Mouse (Mus musculus) myocyte (in vitro differentiated cells): ENCODE measurements around the gene Cd300lf. TPM values are rescaled to one million over a fixed set of nuclear protein-coding genes. Genes with fewer than 3 reads are reported as not detected.

Experiments used
- H3K27me3 ChIP-seq: one replicate; pipeline ENCODE4 v1.6.1; 2011; ENCODE audit not compliant: control insufficient read depth, insufficient read depth, insufficient read length
- H3K36me3 ChIP-seq: one replicate; pipeline ENCODE4 v1.6.1; 2011; ENCODE audit not compliant: control insufficient read depth, insufficient read depth
- H3K4me2 ChIP-seq: one replicate; pipeline ENCODE4 v1.6.1; 2011; ENCODE audit warnings: low read depth, control low read depth
- H3K4me3 ChIP-seq: one replicate; pipeline ENCODE4 v1.5.1; 2011; ENCODE audit warnings: mild to moderate bottlenecking, control low read depth, moderate library complexity
- H3K79me2 ChIP-seq: one replicate; pipeline ENCODE4 v1.6.1; 2011; ENCODE audit not compliant: control insufficient read depth, insufficient read depth
- H3ac ChIP-seq: one replicate; pipeline ENCODE4 v1.6.1; 2011; ENCODE audit not compliant: control insufficient read depth, insufficient read length
- CEBPB ChIP-seq: IDR thresholded peaks from 2 replicates; pipeline ENCODE4 v1.6.1; 2011; ENCODE audit warnings: mild to moderate bottlenecking, moderate library complexity; ENCODE audit not compliant: poor library complexity, insufficient read depth, severe bottlenecking
- E2F4 ChIP-seq: IDR thresholded peaks from one replicate; pipeline ENCODE4 v1.6.1; 2011; ENCODE audit warnings: mild to moderate bottlenecking, control low read depth, moderate library complexity; ENCODE audit not compliant: insufficient read depth
- MAX ChIP-seq: IDR thresholded peaks from one replicate; pipeline ENCODE4 v1.6.1; 2011; ENCODE audit warnings: low read depth, mild to moderate bottlenecking, control low read depth
- MYOD1 ChIP-seq, 3 experiments: IDR thresholded peaks; one replicate each; pipeline ENCODE4 v1.6.1; 2011; ENCODE audit warnings: control low read depth in 2 of 3, low read depth in 2 of 3, mild to moderate bottlenecking in 2 of 3, moderate library complexity in 1 of 3; ENCODE audit not compliant: insufficient read length in 2 of 3, control insufficient read depth in 1 of 3
- MYOG ChIP-seq, 3 experiments: IDR thresholded peaks; one replicate each; pipeline ENCODE4 v1.6.1; 2011; ENCODE audit warnings: control low read depth in 2 of 3, low read depth in 2 of 3, mild to moderate bottlenecking in 2 of 3; ENCODE audit not compliant: insufficient read length in 2 of 3, control insufficient read depth in 1 of 3, insufficient read depth in 1 of 3
- POLR2A ChIP-seq: IDR thresholded peaks from one replicate; pipeline ENCODE4 v1.6.1; 2011; ENCODE audit warnings: low read depth, mild to moderate bottlenecking, control low read depth, moderate library complexity; ENCODE audit not compliant: insufficient read length
- POLR2AphosphoS2 ChIP-seq: IDR thresholded peaks from one replicate; pipeline ENCODE4 v1.6.1; 2011; ENCODE audit warnings: low read depth, control low read depth; ENCODE audit not compliant: insufficient read length
- REST ChIP-seq: IDR thresholded peaks from one replicate; pipeline ENCODE4 v1.6.1; 2011; ENCODE audit warnings: mild to moderate bottlenecking, control low read depth, moderate library complexity; ENCODE audit not compliant: insufficient read depth, insufficient read length
- SRF ChIP-seq: IDR thresholded peaks from one replicate; pipeline ENCODE4 v1.6.1; 2011; ENCODE audit warnings: low read depth; ENCODE audit not compliant: control insufficient read depth, insufficient read length
- TCF12 ChIP-seq: IDR thresholded peaks from one replicate; pipeline ENCODE4 v1.6.1; 2011; ENCODE audit warnings: mild to moderate bottlenecking, control low read depth; ENCODE audit not compliant: poor library complexity, insufficient read depth, severe bottlenecking
- TCF3 ChIP-seq: IDR thresholded peaks from one replicate; pipeline ENCODE4 v1.6.1; 2011; ENCODE audit warnings: low read depth, control low read depth; ENCODE audit not compliant: insufficient read length
- USF1 ChIP-seq: IDR thresholded peaks from one replicate; pipeline ENCODE4 v1.6.1; 2011; ENCODE audit warnings: low read depth, mild to moderate bottlenecking, control low read depth, moderate library complexity
- polyA plus RNA-seq: library from polyadenylated mRNA; unstranded; fragments of >200 nt; fragmentation: generic; extraction: Trizol; gene quantifications from one replicate; pipeline ENCODE4 v1.2.1, GENCODE M21; 2012; ENCODE audit warnings: missing spikeins

The Cd300lf gene
- polyA plus RNA-seq, 1 experiment: not detected

DNA sequence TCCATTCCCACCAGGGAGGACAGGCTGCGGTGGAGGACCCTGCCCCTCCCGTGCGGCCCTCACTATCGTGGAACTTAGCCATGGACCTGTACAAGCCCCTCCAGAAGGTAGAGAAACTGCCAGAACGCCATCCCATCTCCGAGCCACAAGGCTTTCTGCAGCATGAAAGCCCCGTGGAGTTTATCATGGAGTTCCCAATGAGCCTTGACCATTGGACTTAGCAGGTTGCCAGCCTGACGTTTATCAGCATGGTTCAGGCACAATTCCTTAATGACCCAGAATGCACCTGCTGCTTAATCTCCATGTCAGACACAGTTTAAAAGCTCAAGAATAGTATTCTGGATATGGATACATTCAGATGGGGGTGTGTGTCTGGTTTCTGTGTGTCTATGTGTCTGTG, 48.7 kb downstream of the Cd300lf start:
- H3K36me3 ChIP-seq: no peaks in the 10 kb centered on the region
- no peak overlapping the region for H3K4me2 ChIP-seq
- peaks cover 4% of the 10 kb centered on the region for H3K27me3 ChIP-seq
- no peak overlapping the region for H3ac ChIP-seq
- H3K4me3 ChIP-seq: no peak overlapping the region
- H3K79me2 ChIP-seq: no peaks in the 10 kb centered on the region
- no peak for TF ChIP-seq MYOD1 (IDR thresholded peaks at IDR 0.05; ENCODE audit: control insufficient read depth in 1 of 3, insufficient read length in 2 of 3, low read depth in 2 of 3)
- no peak for TF ChIP-seq E2F4
- TF ChIP-seq USF1: no peak
- no peak for TF ChIP-seq POLR2AphosphoS2
- TF ChIP-seq TCF3: no peak
- no peak for TF ChIP-seq SRF
- no peak for TF ChIP-seq MYOG (IDR thresholded peaks at IDR 0.05; ENCODE audit: control insufficient read depth in 1 of 3, insufficient read depth in 1 of 3, insufficient read length in 2 of 3, low read depth in 2 of 3)
- TF ChIP-seq REST: no peak
- no peak for TF ChIP-seq MAX
- no peak for TF ChIP-seq POLR2A
- TF ChIP-seq CEBPB: no peak
- no peak for TF ChIP-seq TCF12

DNA sequence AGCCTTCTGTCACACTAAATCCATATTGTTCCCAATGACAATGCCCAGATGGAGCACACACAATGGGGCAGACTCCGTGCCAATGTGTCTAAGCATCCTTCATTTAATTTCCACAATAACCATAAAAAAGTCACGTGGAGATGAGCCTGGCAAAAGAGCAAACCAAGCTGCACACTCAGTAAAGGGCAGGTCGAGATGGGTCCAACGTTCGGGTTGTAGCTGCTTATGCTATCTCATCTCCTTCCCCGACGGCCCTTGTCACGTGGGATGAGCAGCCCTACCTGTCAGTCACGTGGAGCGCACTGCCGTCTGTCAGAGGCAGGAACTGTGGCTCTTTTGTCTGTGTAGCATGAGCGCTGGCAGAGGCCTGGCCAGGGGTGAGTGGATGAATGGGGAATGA, 49.2 kb downstream of the Cd300lf start:
- Histone ChIP-seq H3K79me2 (no peaks in the 10 kb centered on the region), H3K4me3 (no peak overlapping the region), H3ac (no peak overlapping the region), H3K36me3 (no peaks in the 10 kb centered on the region), H3K4me2 (no peak overlapping the region), H3K27me3 (peaks cover 4% of the 10 kb centered on the region)
- TF ChIP-seq REST: no peak
- TF ChIP-seq MYOD1 (IDR thresholded peaks at IDR 0.05; ENCODE audit: control insufficient read depth in 1 of 3, insufficient read length in 2 of 3, low read depth in 2 of 3): no peak
- TF ChIP-seq USF1: no peak
- TF ChIP-seq TCF3: no peak
- no peak for TF ChIP-seq POLR2A
- TF ChIP-seq TCF12: no peak
- no peak for TF ChIP-seq SRF
- no peak for TF ChIP-seq POLR2AphosphoS2
- no peak for TF ChIP-seq CEBPB

DNA sequence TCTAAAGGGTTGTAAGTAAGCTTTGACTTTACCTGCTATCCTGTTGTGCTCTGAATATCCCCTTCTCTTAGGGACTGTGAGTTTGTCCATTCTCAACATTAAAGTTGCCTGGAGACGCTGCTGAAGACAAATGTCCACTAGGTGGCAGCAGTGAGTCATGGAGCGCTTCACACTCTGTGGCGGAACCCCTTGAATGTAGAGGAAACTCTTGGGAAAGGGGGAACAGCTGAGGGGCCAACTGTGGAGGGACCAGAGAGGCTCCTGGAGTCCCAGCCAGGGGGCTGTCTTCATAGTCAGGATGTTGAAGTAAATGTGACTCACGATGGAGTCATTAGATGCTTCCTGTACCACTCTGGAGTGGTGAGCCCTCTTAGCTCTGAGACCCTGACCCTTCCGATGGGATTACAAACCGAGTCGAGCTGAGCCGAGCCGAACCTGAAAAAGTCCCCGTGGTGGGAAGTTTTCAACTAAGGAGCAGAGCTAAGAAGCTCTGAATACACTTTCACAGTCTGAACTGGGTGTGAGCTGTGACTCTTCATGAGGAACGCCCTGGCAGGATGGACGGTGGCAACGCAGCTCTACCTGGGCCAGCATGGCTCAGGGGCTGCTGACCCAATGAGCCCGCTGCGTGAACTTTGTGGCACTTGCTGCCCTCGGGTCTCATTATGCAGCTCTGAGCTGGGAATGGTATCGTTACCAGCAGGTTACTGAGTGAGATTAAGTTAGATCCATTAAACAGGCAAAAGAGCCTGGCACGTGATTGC, 50.2 kb downstream of the Cd300lf start:
- H3K4me2 ChIP-seq: peak overlapping the region; percentile 18

DNA sequence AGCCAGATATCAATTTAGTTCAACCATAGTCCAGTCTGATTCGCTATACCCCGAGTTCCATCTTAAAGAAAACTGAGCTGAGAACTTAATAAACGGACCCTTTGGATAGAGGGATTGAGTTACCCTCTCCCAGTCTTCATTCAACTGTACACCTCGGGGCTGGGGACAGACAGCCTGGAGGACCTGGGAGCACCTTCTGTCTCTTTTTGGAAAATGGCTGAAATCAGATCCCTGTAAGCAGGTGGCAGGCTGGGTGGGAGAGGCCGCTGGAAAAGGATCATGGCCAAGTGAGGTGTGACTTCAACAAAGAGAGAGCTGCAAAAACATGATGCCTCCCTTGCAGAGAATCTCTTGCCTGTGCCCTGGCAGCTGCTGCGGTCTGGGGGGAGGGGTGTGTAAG, 51.6 kb downstream of the Cd300lf start:
- Histone ChIP-seq H3ac (no peak overlapping the region), H3K36me3 (no peaks in the 10 kb centered on the region), H3K79me2 (no peaks in the 10 kb centered on the region), H3K27me3 (no peaks in the 10 kb centered on the region), H3K4me3 (no peak overlapping the region), H3K4me2 (no peak overlapping the region)
- TF ChIP-seq TCF12 (no peak), MYOG (IDR thresholded peaks at IDR 0.05; ENCODE audit: control insufficient read depth in 1 of 3, insufficient read depth in 1 of 3, insufficient read length in 2 of 3, low read depth in 2 of 3) (peak in 1 of 3 experiments; percentile 51), SRF (no peak), POLR2A (no peak), POLR2AphosphoS2 (no peak)

More for the DNA sequence above, 50.2 kb downstream of the Cd300lf start:
- Histone ChIP-seq H3ac (no peak overlapping the region), H3K4me3 (no peak overlapping the region), H3K36me3 (no peaks in the 10 kb centered on the region), H3K27me3 (no peaks in the 10 kb centered on the region), H3K79me2 (no peaks in the 10 kb centered on the region)
- TF ChIP-seq MYOG (IDR thresholded peaks at IDR 0.05; ENCODE audit: control insufficient read depth in 1 of 3, insufficient read depth in 1 of 3, insufficient read length in 2 of 3, low read depth in 2 of 3) (peak in 1 of 3 experiments; percentile 18), MYOD1 (IDR thresholded peaks at IDR 0.05; ENCODE audit: control insufficient read depth in 1 of 3, insufficient read length in 2 of 3, low read depth in 2 of 3) (no peak), USF1 (no peak), POLR2AphosphoS2 (no peak)

DNA sequence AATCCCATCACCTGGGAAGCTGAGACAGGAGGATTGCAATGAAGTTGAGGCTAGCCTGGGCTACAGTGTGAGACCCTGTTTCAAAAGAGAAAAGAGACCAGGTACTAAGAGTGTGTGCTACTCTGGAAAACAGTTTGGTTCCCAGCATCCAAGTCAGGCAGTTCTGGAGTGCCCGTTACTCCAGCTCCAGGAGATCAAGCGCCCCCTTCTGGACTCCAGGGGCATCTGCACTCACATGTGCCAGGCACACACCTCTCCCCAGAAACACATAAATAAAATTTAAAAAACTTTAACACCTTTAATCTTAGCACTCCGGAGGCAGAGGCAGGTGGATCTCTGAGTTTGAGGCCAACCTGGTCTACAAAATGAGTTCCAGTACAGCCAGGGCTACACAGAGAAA, 52.4 kb downstream of the Cd300lf start:
- Histone ChIP-seq H3K27me3 (no peaks in the 10 kb centered on the region), H3K4me3 (no peak overlapping the region), H3K36me3 (no peaks in the 10 kb centered on the region), H3K4me2 (no peak overlapping the region), H3ac (no peak overlapping the region), H3K79me2 (no peaks in the 10 kb centered on the region)
- no peak for TF ChIP-seq POLR2AphosphoS2
- no peak for TF ChIP-seq MYOD1 (IDR thresholded peaks at IDR 0.05; ENCODE audit: control insufficient read depth in 1 of 3, insufficient read length in 2 of 3, low read depth in 2 of 3)
- no peak for TF ChIP-seq MYOG (IDR thresholded peaks at IDR 0.05; ENCODE audit: control insufficient read depth in 1 of 3, insufficient read depth in 1 of 3, insufficient read length in 2 of 3, low read depth in 2 of 3)
